ENCODE assay signal across 24 mouse cellular contexts in the genomic region with DNA sequence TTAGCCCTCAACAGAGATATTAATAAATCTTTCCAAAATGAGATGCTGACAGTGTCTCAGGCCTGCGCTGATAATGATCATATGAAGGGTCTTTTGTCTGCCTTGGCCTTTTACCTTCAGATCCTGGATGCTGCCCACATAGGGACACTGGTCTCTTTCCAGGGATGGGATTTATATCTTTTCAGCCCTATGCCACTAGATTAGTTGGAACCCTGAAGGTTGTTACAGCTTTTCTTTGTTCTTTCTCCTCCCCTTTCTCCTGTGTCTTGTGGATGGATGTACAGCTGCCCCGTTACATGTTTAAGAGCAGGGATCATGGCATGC.
A peak's percentile ranks its signal among the peaks of the same experiment; 100 is the strongest.
DNase-seq lines count a peak whose midpoint lies in the region; ATAC-seq lines count a peak whose summit lies in the region.
"Had no signal": no experiment of that assay in that cellular context is flagged by ENCODE, and none has a peak within 500 bp of the region (broad histone marks: within the 10 kb centered on the region; RNA-seq: fewer than 3 reads in every experiment).

No protein-coding gene starts in this region.

- H3K27ac ChIP-seq in forebrain, embryonic 13.5 days: no peak overlapping the region
- H3K27ac ChIP-seq in forebrain, embryonic 12.5 days: no peak overlapping the region
- peak overlapping the region; percentile 64 for H3K27ac ChIP-seq in hindbrain, embryonic 12.5 days
- peak overlapping the region; percentile 61 for H3K27ac ChIP-seq in midbrain, embryonic 16.5 days (ENCODE audit: low read length)
- H3K27ac ChIP-seq: embryonic facial prominence, embryonic 10.5 days; left cerebral cortex, adult 2 months; limb, embryonic 10.5 days; stomach, embryonic 15.5 days had no signal

- H3K4me2 ChIP-seq in forebrain, embryonic 13.5 days: no peak overlapping the region
- H3K4me2 ChIP-seq in forebrain, embryonic 12.5 days: no peak overlapping the region
- no peak overlapping the region for H3K4me2 ChIP-seq in hindbrain, embryonic 12.5 days (replicated peaks)
- H3K4me2 ChIP-seq in midbrain, embryonic 16.5 days (ENCODE audit: low read length): no peak overlapping the region
- H3K4me2 ChIP-seq: forebrain, embryonic 15.5 days; heart, embryonic 11.5 days; stomach, embryonic 15.5 days had no signal

- no peaks in the 10 kb centered on the region for H3K27me3 ChIP-seq in forebrain, embryonic 13.5 days
- H3K27me3 ChIP-seq in forebrain, embryonic 12.5 days: no peaks in the 10 kb centered on the region
- H3K27me3 ChIP-seq in hindbrain, embryonic 12.5 days: no peaks in the 10 kb centered on the region
- H3K27me3 ChIP-seq in midbrain, embryonic 16.5 days (ENCODE audit: control insufficient read depth, insufficient read depth, low read depth, low read length): no peaks in the 10 kb centered on the region
- H3K27me3 ChIP-seq: forebrain, embryonic 15.5 days; stomach, embryonic 15.5 days had no signal

- no peak overlapping the region for H3K9ac ChIP-seq in forebrain, embryonic 13.5 days
- H3K9ac ChIP-seq in forebrain, embryonic 12.5 days: no peak overlapping the region
- no peak overlapping the region for H3K9ac ChIP-seq in hindbrain, embryonic 12.5 days
- peak overlapping the region; percentile 14; the same call in 1 of the 2 replicates for H3K9ac ChIP-seq in midbrain, embryonic 16.5 days (ENCODE audit: low read depth, low read length)
- H3K9ac ChIP-seq: forebrain, embryonic 15.5 days; liver, postnatal 0 days; stomach, embryonic 15.5 days had no signal

- DNase-seq in mesoderm, embryonic 11.5 days (ENCODE audit: low read depth, low spot score): peak; percentile 34
- DNase-seq in spleen, adult 18-20 months: no peak
- no peak for DNase-seq in MN1 (ENCODE audit: low spot score)
- no peak for DNase-seq in right cerebral cortex, postnatal 4 days
- DNase-seq: adrenal gland, postnatal 36 days; heart, postnatal 10 days; kidney, adult 2 months; kidney, postnatal 10 days; liver, postnatal 0 days; lung, postnatal 14 days; thymus, adult 18-20 months had no signal

- H3K4me1 ChIP-seq in forebrain, embryonic 13.5 days: peaks cover 13% of the 10 kb centered on the region
- peaks cover 29% of the 10 kb centered on the region for H3K4me1 ChIP-seq in forebrain, embryonic 12.5 days
- peaks cover 32% of the 10 kb centered on the region for H3K4me1 ChIP-seq in hindbrain, embryonic 12.5 days
- H3K4me1 ChIP-seq in midbrain, embryonic 16.5 days (ENCODE audit: control insufficient read depth, insufficient read depth, low read length): peaks cover 27% of the 10 kb centered on the region
- H3K4me1 ChIP-seq: stomach, embryonic 15.5 days had no signal

- H3K9me3 ChIP-seq in forebrain, embryonic 13.5 days (replicated peaks): no peaks in the 10 kb centered on the region
- no peaks in the 10 kb centered on the region for H3K9me3 ChIP-seq in forebrain, embryonic 12.5 days
- no peaks in the 10 kb centered on the region for H3K9me3 ChIP-seq in hindbrain, embryonic 12.5 days (replicated peaks)
- no peaks in the 10 kb centered on the region for H3K9me3 ChIP-seq in midbrain, embryonic 16.5 days (replicated peaks; ENCODE audit: control insufficient read depth, low read length, poor library complexity, severe bottlenecking)
- H3K9me3 ChIP-seq: embryonic facial prominence, embryonic 10.5 days; forebrain, embryonic 15.5 days; limb, embryonic 10.5 days; stomach, embryonic 15.5 days had no signal

- no peaks in the 10 kb centered on the region for H3K36me3 ChIP-seq in forebrain, embryonic 13.5 days (ENCODE audit: poor library complexity, severe bottlenecking)
- no peaks in the 10 kb centered on the region for H3K36me3 ChIP-seq in forebrain, embryonic 12.5 days (replicated peaks)
- H3K36me3 ChIP-seq in hindbrain, embryonic 12.5 days: no peaks in the 10 kb centered on the region
- no peaks in the 10 kb centered on the region for H3K36me3 ChIP-seq in midbrain, embryonic 16.5 days (ENCODE audit: control insufficient read depth, insufficient read depth, low read length)
- H3K36me3 ChIP-seq: embryonic facial prominence, embryonic 10.5 days; forebrain, embryonic 15.5 days; limb, embryonic 10.5 days; stomach, embryonic 15.5 days had no signal

- no peak overlapping the region for H3K4me3 ChIP-seq in forebrain, embryonic 13.5 days
- no peak overlapping the region for H3K4me3 ChIP-seq in forebrain, embryonic 12.5 days (replicated peaks)
- no peak overlapping the region for H3K4me3 ChIP-seq in hindbrain, embryonic 12.5 days
- no peak overlapping the region for H3K4me3 ChIP-seq in midbrain, embryonic 16.5 days (ENCODE audit: low read depth, low read length)
- H3K4me3 ChIP-seq: embryonic facial prominence, embryonic 10.5 days; forebrain, embryonic 15.5 days; left cerebral cortex, adult 2 months; limb, embryonic 10.5 days; myocyte; stomach, embryonic 15.5 days had no signal

- 63% methylated on average over 2 of the region's 2 CpGs for WGBS in forebrain, embryonic 13.5 days
- 74% methylated on average over 2 of the region's 2 CpGs for WGBS in forebrain, embryonic 12.5 days
- WGBS in hindbrain, embryonic 12.5 days: 53% methylated on average over 2 of the region's 2 CpGs
- WGBS in midbrain, embryonic 16.5 days: 45% methylated on average over 2 of the region's 2 CpGs

- peak; percentile 54 for ATAC-seq in forebrain, embryonic 13.5 days
- no peak for ATAC-seq in forebrain, embryonic 12.5 days (ENCODE audit: low FRiP score)
- ATAC-seq in hindbrain, embryonic 12.5 days (ENCODE audit: low FRiP score): 0 out of 2 replicates have a peak, but pooled peaks have one; percentile 40
- ATAC-seq in midbrain, embryonic 16.5 days: peak; percentile 49; the same call in 1 of the 2 replicates
- ATAC-seq: activated CD4-positive, CD25-positive, alpha-beta regulatory T cell, adult 4 months; CD4-positive, CD25-positive, alpha-beta regulatory T cell, adult 4 months; liver, postnatal 0 days had no signal

Comparison
In these comparisons a context has a peak if more than half of its experiments do, and no peak if none do; other contexts are left out.
1. H3K27ac ChIP-seq: peak in hindbrain, embryonic 12.5 days (single experiment) and midbrain, embryonic 16.5 days (single experiment); none in forebrain, embryonic 13.5 days (single experiment) and forebrain, embryonic 12.5 days (single experiment).